7 mouse cellular contexts compared by ENCODE assay signal in the genomic region with DNA sequence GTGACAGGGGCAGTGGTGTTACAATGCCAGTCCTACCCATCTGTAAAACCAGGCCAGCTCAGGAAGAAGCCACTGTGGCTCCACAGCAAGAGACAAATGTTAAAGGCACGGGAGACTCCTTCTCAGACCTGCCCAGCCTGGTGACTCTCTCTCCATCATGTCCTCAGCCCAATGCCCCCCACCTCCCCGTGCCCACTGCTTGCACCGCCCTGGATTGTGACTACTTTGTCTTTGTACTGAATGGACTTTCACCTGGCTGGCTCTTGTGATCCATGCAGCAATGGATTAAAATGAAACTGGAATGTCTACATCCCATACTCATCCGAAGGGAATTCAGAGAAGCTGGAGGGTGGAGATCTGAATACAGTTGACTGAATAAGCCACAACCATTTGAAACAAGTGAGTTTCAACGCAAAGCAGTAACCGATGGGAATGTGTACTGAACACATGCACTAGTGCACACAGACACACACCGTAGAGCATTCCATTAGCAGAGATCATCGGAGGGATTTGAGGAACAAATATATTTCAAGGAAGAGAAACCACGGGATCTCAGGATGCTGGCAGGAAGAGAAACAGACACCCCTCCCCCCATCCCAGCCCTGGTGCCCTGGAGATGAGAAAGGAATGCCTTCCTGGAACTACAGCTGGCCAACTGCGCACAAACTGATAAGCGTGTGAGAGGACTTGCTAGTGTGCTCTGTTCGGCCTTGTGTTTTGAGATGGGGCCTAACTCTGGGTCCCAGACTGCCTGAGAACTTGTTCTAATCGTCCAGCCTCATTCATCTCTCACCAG. TPM values are rescaled to one million over a fixed set of nuclear protein-coding genes. Genes with fewer than 3 reads are reported as not detected.
DNase-seq lines count a peak whose midpoint lies in the region; ATAC-seq and TF ChIP-seq lines count a peak whose summit lies in the region.

No protein-coding gene starts in this region.

- TF ChIP-seq RAD21 in MEL (IDR thresholded peaks at IDR 0.05; ENCODE audit: low read depth, low read length), result no peak

- peaks cover 0 to 7% of the 10 kb centered on the region in 2 experiments for H3K4me1 ChIP-seq in MEL (ENCODE audit: control insufficient read depth in 1 of 2, insufficient read depth in 2 of 2, low read length in 2 of 2)

- H3K9ac ChIP-seq in MEL (ENCODE audit: control insufficient read depth, low read depth, low read length, poor library complexity, severe bottlenecking), result no peak overlapping the region

- H3K4me3 ChIP-seq in MEL (ENCODE audit: control insufficient read depth in 1 of 2, insufficient read depth in 1 of 2, low read depth in 2 of 2, low read length in 2 of 2), result no peak overlapping the region

- 0 out of 4 replicates have a peak, but pooled peaks cover 0 to 2% of the 10 kb centered on the region in 2 experiments for H3K36me3 ChIP-seq in MEL (ENCODE audit: control insufficient read depth in 1 of 2, insufficient read depth in 2 of 2, low read length in 2 of 2)

- no peak for TF ChIP-seq EP300 in MEL (IDR thresholded peaks at IDR 0.05; ENCODE audit: low read depth in 1 of 2, low read length in 2 of 2)

- DNase-seq in MEL (ENCODE audit: low read depth, low spot score) (no peak), NIH3T3 (ENCODE audit: low read depth) (peak; percentile 47)
- DNase-seq in heart, postnatal 4 days, result peak; percentile 72
- DNase-seq in layer of hippocampus, adult 9-10 months (ENCODE audit: low spot score), result no peak
- DNase-seq in right cerebral cortex, postnatal 4 days, result no peak
- DNase-seq in layer of hippocampus, postnatal 10 days (ENCODE audit: low spot score in 2 of 2), result no peak

- ATAC-seq in megakaryocyte progenitor cell, adult 5-6 weeks (replicated peaks; ENCODE audit: poor library complexity), result peak; percentile 47

- H3K27ac ChIP-seq in MEL (ENCODE audit: control insufficient read depth, low read depth, low read length), result no peak overlapping the region

- H3K9me3 ChIP-seq in MEL (replicated peaks; ENCODE audit: insufficient read depth, low read length), result no peaks in the 10 kb centered on the region

- TF ChIP-seq CTCF in MEL (IDR thresholded peaks at IDR 0.05 in 2 of 3, conservative IDR thresholded peaks at IDR 0.05 in 1 of 3; ENCODE audit: control insufficient read depth in 1 of 3, insufficient read depth in 1 of 3, low read depth in 2 of 3, low read length in 3 of 3, poor library complexity in 1 of 3, severe bottlenecking in 1 of 3), result no peak

- no peaks in the 10 kb centered on the region for H3K27me3 ChIP-seq in MEL (ENCODE audit: control insufficient read depth in 1 of 2, insufficient read depth in 2 of 2, low read length in 2 of 2)

- TF ChIP-seq POLR2A in MEL (IDR thresholded peaks at IDR 0.05; ENCODE audit: control insufficient read depth in 1 of 2, insufficient read depth in 1 of 2, low read depth in 1 of 2, low read length in 2 of 2, poor library complexity in 1 of 2), result no peak

- H3K79me2 ChIP-seq in MEL (ENCODE audit: control insufficient read depth, insufficient read depth, low read length, poor library complexity), result no peaks in the 10 kb centered on the region

TF ChIP-seq in MEL, 35 proteins besides CTCF, POLR2A, EP300 and RAD21:
- TF ChIP-seq ZMIZ1 (IDR thresholded peaks at IDR 0.05; ENCODE audit: low read depth, low read length) (no peak), ETS1 (IDR thresholded peaks at IDR 0.05; ENCODE audit: low read depth, low read length) (0 out of 2 replicates have a peak, but pooled peaks have one; percentile 13), TAL1 (IDR thresholded peaks at IDR 0.05; ENCODE audit: low read length) (peak; percentile 55)

RNA-seq across cellular contexts. Expression of gene Fam163a, which starts 17.6 kb away (rescaled TPM):
- not detected in 2 replicates for total RNA-seq in MEL (2012; rRNA removed)
- polyA plus RNA-seq in MEL (2012; ENCODE audit: insufficient read depth in 1 of 2, insufficient read length in 2 of 2, low read depth in 1 of 2, low replicate concordance in 2 of 2, missing spikeins in 1 of 2), result not detected
- total RNA-seq in heart, postnatal 4 days (2021), result under 1 TPM; 0.81 to 0.88 TPM
- total RNA-seq in megakaryocyte progenitor cell, adult 5-6 weeks (2015), result not detected in 2 replicates
- not detected in 2 replicates for total RNA-seq in megakaryocyte progenitor cell, adult 5-6 weeks (2017)
- total RNA-seq in layer of hippocampus, postnatal 10 days (2021), result 10 to 100 TPM; 29.0 to 35.8 TPM

Comparison
In these comparisons a context has a peak if more than half of its experiments do, and no peak if none do; other contexts are left out.
1. DNase-seq: peak in NIH3T3 (single experiment) and heart, postnatal 4 days (single experiment); none in MEL (single experiment), layer of hippocampus, adult 9-10 months (single experiment), right cerebral cortex, postnatal 4 days (single experiment) and layer of hippocampus, postnatal 10 days (0 of 2).
2. RNA of gene Fam163a, which starts 17.6 kb away (total RNA-seq): 29.0 to 35.8 TPM in layer of hippocampus, postnatal 10 days; 0.81 to 0.88 TPM in heart, postnatal 4 days, not detected in MEL and not detected in megakaryocyte progenitor cell, adult 5-6 weeks; every median in the first group is over 10 times any median in the second.